Mouse (Mus musculus): ENCODE results near the gene 9930022D16Rik. TPM values are rescaled to one million over a fixed set of nuclear protein-coding genes. Genes with fewer than 3 reads are reported as not detected.

The 9930022D16Rik gene
- polyA plus RNA-seq (2017; shearing (Covaris generic)): under 1 TPM; 0.10 to 0.11 TPM

DNA sequence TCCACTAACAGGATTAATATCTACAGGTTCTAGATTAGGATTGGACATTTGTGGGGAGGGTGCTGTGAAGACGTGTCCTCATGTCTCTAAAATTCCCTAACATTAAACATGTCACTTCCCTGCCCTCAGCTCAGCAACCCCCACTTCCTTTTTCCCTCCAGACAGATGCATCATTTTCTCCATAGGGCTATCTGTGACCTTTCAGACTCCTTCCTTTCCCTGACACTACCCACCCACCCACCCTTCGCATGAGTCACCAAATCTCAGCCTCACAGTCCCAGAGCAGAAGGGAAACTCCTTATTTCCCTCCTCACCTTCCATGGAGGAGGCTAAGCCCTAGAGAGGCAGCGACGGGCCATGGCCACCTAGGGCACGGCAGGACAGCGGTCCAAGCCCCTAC lies at the start of gene 9930022D16Rik:
Gene 9930022D16Rik (plus strand): TSS at position 301 of the 400 bp plus-strand sequence.

DNA sequence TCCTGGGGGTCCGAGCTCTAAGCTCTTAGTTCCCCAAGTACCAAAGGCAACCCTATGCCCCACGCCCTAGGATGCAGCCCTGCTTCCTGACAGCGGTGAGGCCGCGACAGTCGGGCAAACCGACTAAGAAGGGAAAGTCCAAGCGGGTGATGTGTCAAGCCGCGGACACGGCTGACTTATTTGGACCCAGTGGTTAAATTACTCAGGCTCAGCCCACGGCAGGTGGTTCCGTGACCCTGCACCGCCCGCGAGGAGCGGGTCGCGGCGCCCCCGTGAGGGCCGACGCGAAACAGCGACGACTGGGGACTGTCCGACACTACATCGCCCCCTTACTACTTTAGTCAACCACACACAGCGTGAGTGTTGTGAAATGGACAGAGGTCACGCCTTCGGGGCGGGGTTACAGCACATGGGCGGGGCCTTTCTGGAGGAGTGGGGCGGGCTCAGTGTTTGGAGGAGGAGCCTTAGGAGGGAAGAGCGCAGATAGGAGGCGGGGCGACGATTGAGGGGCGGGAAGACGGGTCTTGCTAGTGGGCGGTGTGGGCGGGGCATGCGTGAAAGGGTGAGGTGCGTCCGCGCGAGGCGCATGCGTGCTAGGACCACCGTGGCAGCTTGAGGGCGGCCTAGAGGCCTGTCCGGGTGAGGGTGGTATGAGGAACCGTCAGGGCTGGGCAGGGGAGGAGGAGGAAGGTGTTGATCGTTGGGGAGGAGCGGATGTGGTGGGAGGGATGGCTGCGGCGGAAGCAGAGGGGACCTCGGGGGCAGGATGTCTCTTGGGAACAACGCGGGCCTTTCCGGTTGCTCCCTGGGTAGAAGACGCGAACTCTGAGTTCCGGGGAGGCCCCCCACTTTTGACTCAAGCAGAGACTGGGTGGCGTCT lies 11.9 kb downstream of the 9930022D16Rik start, which contains the start of gene Amz2:
Gene Amz2 (plus strand): TSS at position 555 of the 880 bp plus-strand sequence.

Other genes with a start within 250 kb of the 9930022D16Rik start
- gene Rgs9, start 115.8 kb upstream of the 9930022D16Rik start, polyA plus RNA-seq (2017; shearing (Covaris generic)): 1 to 10 TPM; 2.8 to 6.9 TPM
- 10 to 100 TPM; 74.6 to 79.0 TPM for gene Gna13, start 51.1 kb upstream of the 9930022D16Rik start, polyA plus RNA-seq (2017; shearing (Covaris generic))
- gene Amz2, start 12.0 kb downstream of the 9930022D16Rik start, polyA plus RNA-seq (2017; shearing (Covaris generic)): 10 to 100 TPM; 28.6 to 30.0 TPM
- gene Arsg, start 59.5 kb downstream of the 9930022D16Rik start, polyA plus RNA-seq (2017; shearing (Covaris generic)): 1 to 10 TPM; 2.3 to 2.7 TPM
- gene Slc16a6, start 59.7 kb downstream of the 9930022D16Rik start, polyA plus RNA-seq (2017; shearing (Covaris generic)): 10 to 100 TPM; 12.3 to 14.0 TPM
- gene Wipi1, start 198.1 kb downstream of the 9930022D16Rik start, polyA plus RNA-seq (2017; shearing (Covaris generic)): under 1 TPM; 0.45 to 0.54 TPM
- gene Prkar1a, start 235.5 kb downstream of the 9930022D16Rik start, polyA plus RNA-seq (2017; shearing (Covaris generic)): 100 to 1,000 TPM; 435 to 459 TPM